ENCODE assay signal across 9 mouse cellular contexts in the genomic region with DNA sequence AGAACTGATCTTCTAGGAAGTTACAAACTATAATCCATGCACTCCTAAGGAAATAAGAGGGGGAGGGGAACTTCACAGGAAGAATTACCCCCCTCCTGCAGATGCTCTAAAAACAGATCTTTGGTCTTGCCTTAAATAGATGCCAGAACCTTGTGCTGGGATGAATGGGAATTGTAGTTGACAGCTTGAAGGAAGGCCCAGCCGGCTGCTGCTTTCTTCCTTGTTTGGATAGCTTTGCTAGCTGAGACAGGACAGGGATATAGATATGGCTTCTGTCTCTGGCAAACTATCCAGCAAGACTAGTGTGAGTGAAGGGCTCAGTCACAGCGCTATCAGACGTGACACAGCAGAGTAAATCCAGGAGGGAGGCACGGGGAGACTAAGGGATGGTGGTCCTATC. TPM values are rescaled to one million over a fixed set of nuclear protein-coding genes. Genes with fewer than 3 reads are reported as not detected.
DNase-seq lines count a peak whose midpoint lies in the region; ATAC-seq and TF ChIP-seq lines count a peak whose summit lies in the region.
"Had no signal": no experiment of that assay in that cellular context is flagged by ENCODE, and none has a peak within 500 bp of the region (broad histone marks: within the 10 kb centered on the region; RNA-seq: fewer than 3 reads in every experiment).

No protein-coding gene starts in this region.

- peaks cover 6% of the 10 kb centered on the region for H3K36me3 ChIP-seq in kidney, postnatal 0 days (ENCODE audit: insufficient read depth, low read length)
- peaks cover 2% of the 10 kb centered on the region; the same call in 1 of the 2 replicates for H3K36me3 ChIP-seq in kidney, adult 2 months (ENCODE audit: control insufficient read depth, insufficient read depth, low read length)
- H3K36me3 ChIP-seq in forebrain, embryonic 16.5 days (ENCODE audit: control insufficient read depth, insufficient read depth) = no peaks in the 10 kb centered on the region
- no peaks in the 10 kb centered on the region for H3K36me3 ChIP-seq in liver, embryonic 14.5 days (replicated peaks; ENCODE audit: control insufficient read depth, insufficient read depth, low read depth)

- ATAC-seq in kidney, postnatal 0 days (replicated peaks; ENCODE audit: low FRiP score, low read depth) = no peak
- peak; percentile 41 for ATAC-seq in forebrain, embryonic 16.5 days
- ATAC-seq in liver, embryonic 14.5 days (ENCODE audit: insufficient read depth) = no peak
- ATAC-seq in CD4-positive, CD25-positive, alpha-beta regulatory T cell, adult 4 months = no peak

- H3K4me1 ChIP-seq in kidney, postnatal 0 days (replicated peaks; ENCODE audit: insufficient read depth, low read length) = peaks cover 21% of the 10 kb centered on the region
- peaks cover 11% of the 10 kb centered on the region for H3K4me1 ChIP-seq in kidney, adult 2 months (ENCODE audit: control insufficient read depth, insufficient read depth, low read length)
- H3K4me1 ChIP-seq in forebrain, embryonic 16.5 days (replicated peaks; ENCODE audit: control insufficient read depth, insufficient read depth, low read length) = peaks cover 47% of the 10 kb centered on the region
- peaks cover 6 to 16% of the 10 kb centered on the region in 2 experiments; a peak in 3 of 4 replicates for H3K4me1 ChIP-seq in liver, embryonic 14.5 days (replicated peaks; ENCODE audit: control insufficient read depth in 2 of 2, insufficient read depth in 2 of 2, low read length in 1 of 2)

- H3K9ac ChIP-seq in kidney, postnatal 0 days (ENCODE audit: low read depth, low read length) = no peak overlapping the region
- H3K9ac ChIP-seq in forebrain, embryonic 16.5 days (replicated peaks; ENCODE audit: low read depth, low read length) = no peak overlapping the region
- H3K9ac ChIP-seq in liver, embryonic 14.5 days (replicated peaks) = no peak overlapping the region

- H3K4me2 ChIP-seq in kidney, postnatal 0 days (ENCODE audit: low read length) = peak overlapping the region; percentile 42
- H3K4me2 ChIP-seq in forebrain, embryonic 16.5 days (ENCODE audit: low read length) = no peak overlapping the region
- 0 out of 2 replicates have a peak overlapping the region, but pooled peaks have one; percentile 11 for H3K4me2 ChIP-seq in liver, embryonic 14.5 days (ENCODE audit: low read depth)

- no peak for TF ChIP-seq POLR2A in kidney, adult 2 months (IDR thresholded peaks at IDR 0.05; ENCODE audit: low read depth, low read length)

- no peaks in the 10 kb centered on the region for H3K27me3 ChIP-seq in kidney, postnatal 0 days (ENCODE audit: insufficient read depth, low read length)
- no peaks in the 10 kb centered on the region for H3K27me3 ChIP-seq in kidney, adult 2 months (replicated peaks; ENCODE audit: control insufficient read depth, insufficient read depth, low read length)
- no peaks in the 10 kb centered on the region for H3K27me3 ChIP-seq in forebrain, embryonic 16.5 days (replicated peaks; ENCODE audit: control insufficient read depth, insufficient read depth, low read length)
- H3K27me3 ChIP-seq in liver, embryonic 14.5 days (ENCODE audit: control insufficient read depth, insufficient read depth, low read length) = no peaks in the 10 kb centered on the region

- no peak for TF ChIP-seq CTCF in kidney, postnatal 0 days (IDR thresholded peaks at IDR 0.05; ENCODE audit: low read depth)
- TF ChIP-seq CTCF in kidney, adult 2 months (conservative IDR thresholded peaks at IDR 0.05; ENCODE audit: insufficient read depth, insufficient read length, low read depth, low read length) = no peak
- no peak for TF ChIP-seq CTCF in liver, embryonic 14.5 days (IDR thresholded peaks at IDR 0.05; ENCODE audit: low read depth)

- DNase-seq in kidney, postnatal 0 days (ENCODE audit: low spot score) = no peak
- DNase-seq in kidney, adult 2 months = no peak
- peak; percentile 12 for DNase-seq in brain, embryonic 18.5 days (ENCODE audit: low read depth, low spot score)
- no peak for DNase-seq in liver, embryonic 14.5 days (ENCODE audit: low read depth in 3 of 3, low spot score in 3 of 3)
- no peak for DNase-seq in cerebellum, postnatal 14 days
- DNase-seq: kidney, postnatal 36 days; midbrain, embryonic 14.5 days had no signal

- H3K4me3 ChIP-seq in kidney, postnatal 0 days (replicated peaks; ENCODE audit: low read depth, low read length) = no peak overlapping the region
- H3K4me3 ChIP-seq in kidney, adult 2 months (ENCODE audit: insufficient read depth, low read depth, low read length) = no peak overlapping the region
- H3K4me3 ChIP-seq in forebrain, embryonic 16.5 days (replicated peaks; ENCODE audit: low read length) = no peak overlapping the region
- no peak overlapping the region; a peak in 1 of 4 replicates for H3K4me3 ChIP-seq in liver, embryonic 14.5 days (ENCODE audit: insufficient read depth in 1 of 2, low read depth in 2 of 2, low read length in 2 of 2)

- H3K27ac ChIP-seq in kidney, postnatal 0 days = no peak overlapping the region
- H3K27ac ChIP-seq in kidney, adult 2 months (ENCODE audit: insufficient read depth, low read depth, low read length) = no peak overlapping the region
- H3K27ac ChIP-seq in forebrain, embryonic 16.5 days (ENCODE audit: low read length) = peak overlapping the region; percentile 24; the same call in 1 of the 2 replicates
- H3K27ac ChIP-seq in liver, embryonic 14.5 days = no peak overlapping the region

- H3K9me3 ChIP-seq in kidney, postnatal 0 days (replicated peaks; ENCODE audit: low read length) = no peaks in the 10 kb centered on the region
- H3K9me3 ChIP-seq in forebrain, embryonic 16.5 days (ENCODE audit: control insufficient read depth, low read length) = no peaks in the 10 kb centered on the region
- H3K9me3 ChIP-seq in liver, embryonic 14.5 days (ENCODE audit: control insufficient read depth, low read length) = no peaks in the 10 kb centered on the region

- no peak for TF ChIP-seq EP300 in liver, embryonic 14.5 days (IDR thresholded peaks at IDR 0.05; ENCODE audit: low read depth)

- WGBS in kidney, postnatal 0 days = 55% methylated on average over 4 of the region's 4 CpGs
- WGBS in kidney, adult 2 months = 67% methylated on average over 4 of the region's 4 CpGs
- 47% methylated on average over 4 of the region's 4 CpGs for WGBS in forebrain, embryonic 16.5 days
- WGBS in liver, embryonic 14.5 days (ENCODE audit: insufficient replicate concordance) = 42% methylated on average over 4 of the region's 4 CpGs

RNA-seq across cellular contexts. Expression of gene C1qtnf9, which starts 34.2 kb away (rescaled TPM):
- 0.30 and 0.50 TPM in 2 replicates for polyA plus RNA-seq in kidney, postnatal 0 days (2015; fragmentation: Nextera tagmentation; extraction: Ambion mirVana)
- 1.4 and 2.0 TPM in 2 replicates for polyA plus RNA-seq in kidney, adult 2 months (2012; rRNA removed)
- polyA plus RNA-seq in forebrain, embryonic 16.5 days (2015; fragmentation: Nextera tagmentation; extraction: Ambion mirVana) = 0.21 TPM in 1 of 2 replicates, not detected in the other
- 0.09 and 0.18 TPM in 2 replicates for polyA plus RNA-seq in liver, embryonic 14.5 days (2012; rRNA removed)
- polyA plus RNA-seq in liver, embryonic 14.5 days (2014; fragmentation: Nextera tagmentation; extraction: Ambion mirVana) = 0.09 TPM in 1 of 2 replicates, not detected in the other
- polyA plus RNA-seq in CD4-positive, CD25-positive, alpha-beta regulatory T cell, adult 4 months (2017; shearing (Covaris generic)) = under 1 TPM in 1 of 2 experiments, not detected in 1; 0.39 TPM
- polyA plus RNA-seq: midbrain, embryonic 14.5 days had no signal

RNA-seq across cellular contexts. Expression of gene Mipep, which starts 50.7 kb away (rescaled TPM):
- 17.8 and 18.5 TPM in 2 replicates for polyA plus RNA-seq in kidney, postnatal 0 days (2015; fragmentation: Nextera tagmentation; extraction: Ambion mirVana)
- polyA plus RNA-seq in kidney, adult 2 months (2012; rRNA removed) = 18.6 and 20.0 TPM in 2 replicates
- polyA plus RNA-seq in forebrain, embryonic 16.5 days (2015; fragmentation: Nextera tagmentation; extraction: Ambion mirVana) = 20.5 and 25.4 TPM in 2 replicates
- 6.3 and 7.5 TPM in 2 replicates for polyA plus RNA-seq in liver, embryonic 14.5 days (2012; rRNA removed)
- 12.6 and 14.2 TPM in 2 replicates for polyA plus RNA-seq in liver, embryonic 14.5 days (2014; fragmentation: Nextera tagmentation; extraction: Ambion mirVana)
- polyA plus RNA-seq in CD4-positive, CD25-positive, alpha-beta regulatory T cell, adult 4 months (2017; shearing (Covaris generic)) = 1 to 10 TPM; 1.6 to 1.8 TPM
